Mouse (Mus musculus): ENCODE results near the gene Ibtk. TPM values are rescaled to one million over a fixed set of nuclear protein-coding genes. Genes with fewer than 3 reads are reported as not detected.

Gene Ibtk
- polyA plus RNA-seq, 2 experiments: 21.7 to 41.8 TPM

DNA sequence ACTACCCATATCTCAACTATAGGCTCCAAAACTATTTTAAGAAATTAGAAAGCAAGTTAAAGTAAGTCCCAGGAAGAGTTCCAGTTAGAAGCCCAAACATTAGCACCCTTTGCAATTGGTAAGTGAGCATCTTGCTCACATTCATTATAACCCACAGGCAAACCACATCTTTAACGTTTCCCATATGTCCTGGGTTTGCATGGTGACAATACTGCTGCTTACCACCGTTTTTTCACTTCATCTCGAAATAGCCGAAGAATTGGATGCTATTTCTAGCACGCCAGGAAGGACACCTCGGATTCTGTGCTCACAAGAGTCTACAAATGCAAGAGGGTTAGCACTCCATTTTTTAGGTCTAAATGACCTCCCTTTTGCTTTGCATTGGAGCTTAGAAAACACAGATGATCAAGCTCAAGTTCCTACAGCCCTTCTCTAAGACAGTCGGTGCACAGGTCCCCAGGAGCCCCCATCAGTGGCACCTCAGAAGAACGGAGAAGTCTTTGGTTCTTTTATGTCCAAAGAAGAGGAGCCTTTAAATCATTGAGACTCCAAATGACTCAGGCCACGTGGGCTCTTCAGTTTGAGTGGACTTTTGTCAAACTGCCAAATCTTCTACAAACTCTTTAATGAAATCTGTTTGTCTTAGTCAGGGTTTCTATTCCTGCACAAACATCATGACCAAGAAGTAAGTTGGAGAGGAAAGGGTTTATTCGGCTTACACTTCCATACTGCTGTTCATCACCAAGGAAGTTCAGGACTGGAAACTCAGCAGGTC, 73.8 kb downstream of the Ibtk start:
- WGBS: 68% methylated on average over 10 of the region's 10 CpGs
- Histone ChIP-seq H3K9ac (ENCODE audit: low read depth, low read length, severe bottlenecking) (no peak overlapping the region), H3K36me3 (ENCODE audit: control insufficient read depth, insufficient read depth, low read length) (no peaks in the 10 kb centered on the region), H3K27ac (replicated peaks; ENCODE audit: low read depth, low read length) (no peak overlapping the region), H3K4me3 (replicated peaks; ENCODE audit: low read length) (no peak overlapping the region), H3K4me1 (ENCODE audit: control insufficient read depth, insufficient read depth, low read length) (0 out of 2 replicates have a peak, but pooled peaks cover 4% of the 10 kb centered on the region), H3K27me3 (ENCODE audit: control insufficient read depth, insufficient read depth, low read length) (no peaks in the 10 kb centered on the region), H3K4me2 (replicated peaks; ENCODE audit: low read depth, low read length, severe bottlenecking) (no peak overlapping the region), H3K9me3 (ENCODE audit: control insufficient read depth, low read length) (no peaks in the 10 kb centered on the region)
- no peak for ATAC-seq (ENCODE audit: low FRiP score, low read depth)
- DNase-seq (ENCODE audit: low spot score): no peak
- TF ChIP-seq POLR2A (IDR thresholded peaks at IDR 0.05; ENCODE audit: borderline replicate concordance, extremely low read depth, insufficient read depth, insufficient read length): no peak

DNA sequence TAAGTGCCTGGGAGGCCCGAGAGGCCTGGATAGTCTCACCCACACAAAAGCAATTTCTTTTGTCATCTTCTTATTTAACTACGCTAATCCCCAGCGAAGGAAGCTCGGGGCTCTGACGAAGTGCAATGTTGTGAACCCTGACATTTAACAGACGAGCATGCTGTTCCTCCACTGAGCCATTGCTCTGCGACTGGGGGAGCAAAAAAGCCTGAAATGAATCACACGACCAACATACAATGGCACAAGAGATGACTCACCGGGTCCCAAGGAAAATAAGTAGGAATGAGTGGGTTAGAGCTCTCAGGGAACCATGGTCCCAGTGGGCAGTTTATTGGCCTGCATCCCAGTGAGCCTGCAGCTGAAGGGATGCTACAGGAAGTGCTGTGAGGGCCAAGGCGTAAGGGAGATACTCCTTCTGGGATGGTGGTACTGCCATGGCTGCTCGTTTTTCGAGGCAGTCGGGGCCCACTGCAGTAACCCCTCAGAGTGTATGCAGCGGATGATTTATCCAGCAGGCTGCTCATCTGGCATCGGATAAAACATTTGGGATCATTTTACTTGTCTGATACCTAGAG, 75.1 kb downstream of the Ibtk start:
- WGBS: 56% methylated on average over 15 of the region's 15 CpGs
- ATAC-seq (ENCODE audit: low FRiP score, low read depth): no peak

DNA sequence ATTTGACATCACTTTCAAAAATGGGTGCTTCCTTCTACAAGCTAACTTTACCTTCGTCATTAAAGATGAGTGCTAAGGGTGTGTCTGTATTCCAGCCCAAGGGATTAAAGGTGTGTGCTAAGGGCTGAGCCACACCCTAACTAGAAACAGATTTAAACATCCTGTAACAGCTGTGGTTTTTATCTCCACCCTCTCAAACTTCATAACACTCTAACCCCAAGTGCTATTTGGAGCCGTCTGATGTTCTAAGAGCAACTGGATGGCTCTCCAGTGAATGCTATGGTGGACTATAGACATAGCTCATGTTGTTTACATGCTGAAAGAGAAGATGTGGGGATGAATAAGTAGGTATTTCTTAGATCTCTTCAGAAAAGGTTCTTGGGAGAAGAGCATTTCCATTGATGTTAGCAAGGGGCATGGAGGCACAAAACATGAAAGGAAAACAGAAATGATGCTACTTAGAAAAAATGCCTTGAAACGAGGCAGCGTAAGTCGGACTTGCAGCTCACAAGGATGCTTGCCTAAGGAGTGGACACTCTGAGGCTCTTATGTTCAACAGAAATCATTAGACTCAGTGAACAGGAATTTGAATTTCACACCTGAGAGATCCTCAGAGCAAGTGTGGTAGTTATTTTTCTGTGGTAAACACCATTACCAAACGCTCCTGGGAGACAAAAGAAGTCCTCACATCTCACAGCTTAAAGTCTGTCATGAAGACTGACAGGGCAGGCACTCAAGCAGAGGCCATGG, 77.4 kb downstream of the Ibtk start:
- Histone ChIP-seq H3K9me3 (ENCODE audit: control insufficient read depth, low read length) (no peaks in the 10 kb centered on the region), H3K4me1 (ENCODE audit: control insufficient read depth, insufficient read depth, low read length) (0 out of 2 replicates have a peak, but pooled peaks cover 4% of the 10 kb centered on the region), H3K4me3 (replicated peaks; ENCODE audit: low read length) (no peak overlapping the region), H3K4me2 (replicated peaks; ENCODE audit: low read depth, low read length, severe bottlenecking) (no peak overlapping the region), H3K36me3 (ENCODE audit: control insufficient read depth, insufficient read depth, low read length) (no peaks in the 10 kb centered on the region), H3K9ac (ENCODE audit: low read depth, low read length, severe bottlenecking) (no peak overlapping the region), H3K27ac (replicated peaks; ENCODE audit: low read depth, low read length) (no peak overlapping the region), H3K27me3 (ENCODE audit: control insufficient read depth, insufficient read depth, low read length) (no peaks in the 10 kb centered on the region)
- no peak for TF ChIP-seq POLR2A (IDR thresholded peaks at IDR 0.05; ENCODE audit: borderline replicate concordance, extremely low read depth, insufficient read depth, insufficient read length)
- ATAC-seq (ENCODE audit: low FRiP score, low read depth) (no peak), DNase-seq (ENCODE audit: low spot score) (no peak)
- 81% methylated on average over 6 of the region's 6 CpGs for WGBS

More for the DNA sequence above, 75.1 kb downstream of the Ibtk start:
- H3K9me3 ChIP-seq (ENCODE audit: control insufficient read depth, low read length): no peaks in the 10 kb centered on the region
- no peaks in the 10 kb centered on the region for H3K27me3 ChIP-seq (ENCODE audit: control insufficient read depth, insufficient read depth, low read length)
- H3K9ac ChIP-seq (ENCODE audit: low read depth, low read length, severe bottlenecking): no peak overlapping the region
- H3K27ac ChIP-seq (replicated peaks; ENCODE audit: low read depth, low read length): no peak overlapping the region
- no peak overlapping the region for H3K4me3 ChIP-seq (replicated peaks; ENCODE audit: low read length)
- no peak for TF ChIP-seq POLR2A (IDR thresholded peaks at IDR 0.05; ENCODE audit: borderline replicate concordance, extremely low read depth, insufficient read depth, insufficient read length)
- 0 out of 2 replicates have a peak, but pooled peaks cover 4% of the 10 kb centered on the region for H3K4me1 ChIP-seq (ENCODE audit: control insufficient read depth, insufficient read depth, low read length)
- H3K4me2 ChIP-seq (replicated peaks; ENCODE audit: low read depth, low read length, severe bottlenecking): no peak overlapping the region
- DNase-seq (ENCODE audit: low spot score): peak; percentile 44
- H3K36me3 ChIP-seq (ENCODE audit: control insufficient read depth, insufficient read depth, low read length): no peaks in the 10 kb centered on the region

DNA sequence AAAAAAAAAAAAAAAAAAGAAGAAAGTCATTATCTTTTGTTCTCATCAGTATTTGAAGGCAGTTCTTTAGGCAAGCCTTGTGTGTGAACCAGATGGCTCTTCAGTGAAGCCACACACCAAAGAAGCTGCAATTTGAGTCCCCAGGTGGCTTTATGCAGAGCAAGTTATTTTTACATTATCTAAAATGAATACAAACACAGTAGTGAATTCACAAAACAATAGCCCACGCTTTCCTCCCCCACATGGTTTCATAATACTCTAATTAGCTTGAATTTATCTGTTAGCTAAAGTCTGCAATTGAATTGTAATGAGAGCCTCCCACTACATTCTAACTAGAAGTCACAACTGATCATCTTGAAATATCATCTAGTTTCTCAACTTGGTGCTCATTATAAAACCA, 84.8 kb downstream of the Ibtk start:
- TF ChIP-seq POLR2A (IDR thresholded peaks at IDR 0.05; ENCODE audit: borderline replicate concordance, extremely low read depth, insufficient read depth, insufficient read length): no peak
- DNase-seq (ENCODE audit: low spot score) (no peak), ATAC-seq (ENCODE audit: low FRiP score, low read depth) (no peak)
- Histone ChIP-seq H3K4me2 (replicated peaks; ENCODE audit: low read depth, low read length, severe bottlenecking) (no peak overlapping the region), H3K36me3 (ENCODE audit: control insufficient read depth, insufficient read depth, low read length) (no peaks in the 10 kb centered on the region), H3K4me3 (replicated peaks; ENCODE audit: low read length) (no peak overlapping the region), H3K27me3 (ENCODE audit: control insufficient read depth, insufficient read depth, low read length) (no peaks in the 10 kb centered on the region), H3K9me3 (ENCODE audit: control insufficient read depth, low read length) (no peaks in the 10 kb centered on the region), H3K27ac (replicated peaks; ENCODE audit: low read depth, low read length) (no peak overlapping the region), H3K9ac (ENCODE audit: low read depth, low read length, severe bottlenecking) (no peak overlapping the region), H3K4me1 (ENCODE audit: control insufficient read depth, insufficient read depth, low read length) (no peaks in the 10 kb centered on the region)
- 84% methylated on average over 1 of the region's 1 CpGs for WGBS

DNA sequence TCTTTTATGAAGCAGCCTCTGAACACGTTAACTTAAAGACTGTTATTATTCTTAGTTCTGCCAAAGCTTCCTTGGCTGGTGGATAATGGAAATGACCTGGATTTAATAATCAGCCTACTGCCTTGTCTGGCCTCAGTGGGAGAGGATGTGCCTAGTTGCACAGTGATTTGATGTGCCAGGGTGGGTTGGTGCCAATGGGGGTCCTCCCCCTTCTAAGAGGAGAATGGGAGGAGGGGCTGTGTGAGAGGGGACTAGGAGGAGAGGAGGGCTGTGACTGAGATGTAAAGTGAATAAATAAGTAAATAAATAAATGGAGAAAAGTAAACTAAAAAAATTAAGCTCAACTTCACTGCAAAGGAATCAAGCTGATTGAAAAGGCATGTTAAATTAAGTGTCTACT, 85.3 kb downstream of the Ibtk start:
- no peak overlapping the region for H3K27ac ChIP-seq (replicated peaks; ENCODE audit: low read depth, low read length)
- H3K4me1 ChIP-seq (ENCODE audit: control insufficient read depth, insufficient read depth, low read length): no peaks in the 10 kb centered on the region
- ATAC-seq (ENCODE audit: low FRiP score, low read depth): no peak
- WGBS: 62% methylated on average over 1 of the region's 1 CpGs
- no peaks in the 10 kb centered on the region for H3K36me3 ChIP-seq (ENCODE audit: control insufficient read depth, insufficient read depth, low read length)
- H3K27me3 ChIP-seq (ENCODE audit: control insufficient read depth, insufficient read depth, low read length): no peaks in the 10 kb centered on the region
- H3K4me2 ChIP-seq (replicated peaks; ENCODE audit: low read depth, low read length, severe bottlenecking): no peak overlapping the region
- H3K9ac ChIP-seq (ENCODE audit: low read depth, low read length, severe bottlenecking): no peak overlapping the region
- no peak for TF ChIP-seq POLR2A (IDR thresholded peaks at IDR 0.05; ENCODE audit: borderline replicate concordance, extremely low read depth, insufficient read depth, insufficient read length)
- no peaks in the 10 kb centered on the region for H3K9me3 ChIP-seq (ENCODE audit: control insufficient read depth, low read length)
- no peak for DNase-seq (ENCODE audit: low spot score)
- no peak overlapping the region for H3K4me3 ChIP-seq (replicated peaks; ENCODE audit: low read length)

Measured in limb, embryonic 14.5 days (tissue).